Mouse (Mus musculus) heart, adult 2 months (tissue): ENCODE results near the gene Sh3tc1.

Experiments used
- CTCF ChIP-seq: fragments of 200-600 bp; IDR thresholded peaks from 2 replicates; pipeline ENCODE4 v1.8.1; 2022; ENCODE audit warnings: antibody characterized with exemption, mild to moderate bottlenecking, moderate library complexity
- EP300 ChIP-seq: fragments of 200-500 bp; IDR thresholded peaks from 2 replicates; pipeline ENCODE4 v1.6.1; 2011; ENCODE audit warnings: low read depth, low read length, control low read depth; ENCODE audit not compliant: insufficient read depth
- POLR2A ChIP-seq: fragments of 200-500 bp; IDR thresholded peaks from 2 replicates; pipeline ENCODE4 v1.6.1; 2011; ENCODE audit warnings: mild to moderate bottlenecking, low read depth, low read length, control low read depth; ENCODE audit not compliant: insufficient read depth

- TF ChIP-seq CTCF (no peak), POLR2A (no peak), EP300 (no peak)
Observed at GRCm38 (mm10) chr5:35723900-35724299, 15.9 kb downstream of the Sh3tc1 start.
